Mouse (Mus musculus): ENCODE measurements at regions not wholly inside any gene's neighbourhood (a gene's known extent, or its start where the extent isn't known, plus 50 kb on each side); places are given as distances from the start of the nearest gene placed in this dataset.

DNA sequence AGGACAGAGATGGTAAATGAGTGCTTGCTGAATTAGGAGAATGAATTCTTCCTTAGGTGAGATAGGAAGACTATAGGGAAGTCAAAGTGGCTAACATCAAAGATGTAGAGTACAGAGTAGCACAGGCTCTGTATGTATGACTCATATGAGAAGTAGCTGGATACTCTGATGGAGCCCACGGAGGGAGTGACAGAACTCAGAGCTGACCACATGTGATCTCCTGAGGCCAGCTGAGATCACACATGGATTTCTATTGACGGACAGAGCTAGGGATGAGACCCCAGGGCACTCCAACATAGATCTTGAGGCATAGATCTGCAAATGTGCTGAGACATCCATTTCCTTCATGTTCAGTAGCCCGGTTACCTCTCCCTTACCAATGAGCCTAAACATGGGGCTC is 66.0 kb downstream of the Cops8 start:
- ATAC-seq, result no peak

DNA sequence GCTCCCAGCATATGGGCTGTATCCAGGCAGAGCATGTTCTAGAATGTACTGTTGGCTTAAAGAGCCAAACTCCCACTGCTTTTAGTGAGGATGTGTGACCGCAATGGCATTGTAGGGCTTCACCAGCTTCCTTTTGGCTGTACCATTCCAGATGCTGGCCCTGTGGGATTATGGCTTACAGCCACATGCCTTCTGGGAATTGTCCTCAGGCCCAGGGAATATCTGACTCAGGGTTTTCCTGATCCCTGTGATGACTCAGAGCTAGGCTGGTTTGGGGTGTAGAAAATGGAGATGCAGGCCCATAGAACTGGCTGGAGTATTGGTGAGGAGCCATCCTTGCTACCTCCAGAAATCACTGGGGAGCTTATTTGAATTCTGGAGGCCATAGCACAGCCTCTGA is 66.5 kb downstream of the Cops8 start:
- no peak for ATAC-seq

DNA sequence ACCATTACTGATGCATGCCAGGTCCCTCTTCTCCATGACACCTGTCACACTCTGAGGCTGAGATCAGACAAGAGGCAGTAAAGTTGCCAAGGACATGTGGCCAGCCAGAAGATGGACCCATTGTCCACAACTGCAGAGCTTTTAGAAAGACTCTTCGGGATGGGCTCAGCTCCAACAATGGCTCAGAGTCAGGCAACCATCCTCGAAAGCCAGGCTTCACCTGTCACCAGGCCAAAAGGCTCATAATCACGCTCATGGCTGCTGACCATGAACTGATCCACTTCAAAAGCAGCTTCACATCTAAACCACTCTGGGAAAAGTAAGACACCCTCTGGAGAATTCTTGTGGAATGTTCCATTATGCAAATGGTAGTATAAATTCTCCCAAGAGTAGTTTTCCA is 67.6 kb downstream of the Cops8 start:
- no peak for ATAC-seq

DNA sequence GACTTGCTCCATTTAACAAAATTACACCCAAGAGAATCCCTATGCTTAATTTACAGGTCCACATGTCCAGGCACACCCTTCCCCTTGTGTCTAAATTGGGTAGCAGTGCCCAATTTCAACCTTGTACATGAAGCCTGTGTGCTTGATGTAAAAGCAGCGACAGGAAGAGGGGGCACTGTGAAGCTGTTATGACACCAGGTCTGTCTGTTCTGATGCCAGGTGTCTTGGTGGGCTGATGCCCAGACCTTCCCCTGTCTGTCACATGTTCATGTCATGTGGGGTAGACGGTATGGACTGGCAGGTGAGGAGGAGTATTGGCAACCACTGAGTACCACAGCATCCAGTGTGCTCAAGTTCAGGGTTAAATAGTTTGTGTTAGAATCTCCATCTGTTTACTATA is 71.0 kb downstream of the Cops8 start:
- ATAC-seq, result no peak

DNA sequence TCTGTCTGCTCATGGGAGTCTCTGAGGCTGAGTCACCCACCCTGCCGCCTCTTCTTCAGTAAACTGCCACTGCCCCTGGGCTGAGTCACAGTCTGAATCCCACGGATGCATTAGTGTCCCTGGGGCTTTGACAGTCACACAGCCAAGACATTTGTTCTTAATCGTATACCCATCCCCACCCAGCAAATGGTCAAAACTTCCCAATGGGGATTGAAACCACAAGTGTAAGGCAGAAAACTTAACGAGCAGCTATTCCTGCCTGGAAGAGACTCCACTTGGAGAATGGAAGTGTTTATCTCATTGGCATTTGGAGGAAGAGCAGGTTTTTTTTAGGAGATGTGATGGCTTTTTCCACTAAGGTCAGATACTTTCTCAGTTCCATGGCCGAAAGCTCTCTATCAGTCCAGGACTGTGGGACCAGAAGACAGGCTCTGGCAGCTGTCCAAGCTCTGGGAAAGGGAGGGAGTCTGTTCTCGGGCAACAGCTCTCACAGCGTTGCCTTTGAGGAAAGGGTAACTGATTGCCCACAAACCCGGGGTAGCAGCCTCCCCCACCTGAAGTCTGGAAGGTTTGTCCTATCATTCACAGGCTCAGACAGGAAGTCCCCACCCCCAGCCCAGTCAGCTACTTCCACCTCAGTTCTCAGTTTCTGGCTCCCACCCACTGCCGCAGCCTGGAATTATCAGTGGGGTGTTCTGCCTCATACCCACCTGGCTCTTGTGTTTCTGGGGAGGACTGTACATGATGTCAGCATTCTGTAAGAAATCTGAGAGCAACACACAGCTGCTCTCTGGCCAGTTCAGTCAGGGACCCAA is 73.6 kb downstream of the Cops8 start:
- ATAC-seq, result peak; percentile 47

DNA sequence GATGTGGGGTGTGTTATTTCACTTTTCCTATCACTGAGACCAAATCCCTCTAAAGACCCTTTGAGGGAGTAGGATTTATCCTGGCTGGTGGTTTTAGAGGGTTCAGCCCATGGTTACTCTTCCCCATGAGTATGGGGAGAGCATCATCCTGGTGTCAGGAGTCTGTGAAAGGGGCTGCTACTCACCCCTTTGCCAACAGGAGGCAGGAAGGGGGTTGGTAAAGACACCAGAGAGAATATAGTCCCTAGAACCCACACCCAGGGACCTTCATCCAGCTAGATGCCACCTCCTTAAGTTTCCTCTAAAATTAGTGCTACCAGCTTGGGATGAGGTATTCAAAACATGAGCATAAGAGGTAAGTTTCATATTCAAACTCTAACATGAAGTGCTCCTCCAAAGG is 74.4 kb downstream of the Cops8 start:
- ATAC-seq, result no peak

DNA sequence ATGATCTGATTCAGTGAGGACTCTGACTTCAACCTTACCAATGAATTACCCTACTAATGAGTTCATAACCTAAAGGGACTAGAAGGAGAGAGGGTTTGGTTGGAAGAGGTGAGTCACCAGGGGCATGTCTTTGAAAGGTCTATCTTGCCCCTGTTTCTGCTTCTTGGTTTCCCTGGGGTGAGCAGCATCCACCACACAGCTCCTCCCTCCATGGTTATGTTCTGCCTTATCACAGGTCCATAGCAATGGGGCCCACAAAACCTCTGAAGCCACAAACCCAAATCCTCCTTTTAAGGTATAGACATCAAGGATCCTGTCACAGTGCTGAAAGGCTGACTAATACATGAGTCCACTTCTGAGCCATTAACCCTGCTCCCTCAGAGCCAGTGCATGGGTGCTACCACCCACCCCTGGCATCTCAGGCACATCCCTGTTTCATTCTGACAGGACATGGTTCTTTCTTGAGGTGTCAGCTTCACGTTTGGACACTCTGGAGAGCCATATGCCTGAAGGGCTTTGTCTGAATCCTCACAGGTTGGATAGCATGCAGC is 74.9 kb downstream of the Cops8 start:
- no peak for ATAC-seq

DNA sequence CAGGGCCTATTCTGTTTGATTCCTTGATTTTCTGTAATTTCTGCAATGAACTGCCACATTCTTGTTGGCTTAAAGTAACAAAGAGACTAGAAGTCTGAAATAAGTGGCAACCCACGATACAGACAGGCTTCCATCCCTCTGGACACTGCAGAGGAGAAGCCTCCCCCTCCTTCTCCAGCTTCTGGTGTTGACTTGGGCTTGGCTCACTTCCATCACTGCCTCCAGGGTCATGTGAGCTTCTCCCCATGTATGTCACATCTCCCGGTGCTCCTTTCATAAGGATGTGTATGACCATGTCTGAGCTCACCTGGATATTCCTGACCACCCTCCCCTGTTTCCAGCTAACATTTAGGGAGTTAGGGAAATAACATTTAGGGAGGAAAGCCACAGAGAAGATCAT is 75.6 kb downstream of the Cops8 start:
- no peak for ATAC-seq

DNA sequence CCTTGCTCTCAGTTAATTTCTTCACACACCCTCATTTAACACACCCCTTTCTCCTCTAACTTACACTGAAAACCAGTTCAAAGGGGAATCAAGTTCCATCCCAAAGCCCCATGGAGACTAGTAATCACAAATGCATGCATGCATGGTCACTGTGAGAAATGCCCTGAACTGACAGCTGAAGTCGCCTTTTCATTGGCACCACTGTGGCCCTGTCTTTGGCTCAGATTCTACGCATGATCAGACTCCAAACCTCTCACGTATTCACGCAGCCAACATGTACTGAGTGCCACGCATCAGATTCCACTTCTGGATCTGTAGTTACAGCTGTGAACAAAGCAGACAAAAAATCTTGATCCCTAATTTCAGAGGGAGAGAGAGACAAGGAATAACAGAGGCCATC is 85.3 kb downstream of the Cops8 start:
- ATAC-seq, result no peak

DNA sequence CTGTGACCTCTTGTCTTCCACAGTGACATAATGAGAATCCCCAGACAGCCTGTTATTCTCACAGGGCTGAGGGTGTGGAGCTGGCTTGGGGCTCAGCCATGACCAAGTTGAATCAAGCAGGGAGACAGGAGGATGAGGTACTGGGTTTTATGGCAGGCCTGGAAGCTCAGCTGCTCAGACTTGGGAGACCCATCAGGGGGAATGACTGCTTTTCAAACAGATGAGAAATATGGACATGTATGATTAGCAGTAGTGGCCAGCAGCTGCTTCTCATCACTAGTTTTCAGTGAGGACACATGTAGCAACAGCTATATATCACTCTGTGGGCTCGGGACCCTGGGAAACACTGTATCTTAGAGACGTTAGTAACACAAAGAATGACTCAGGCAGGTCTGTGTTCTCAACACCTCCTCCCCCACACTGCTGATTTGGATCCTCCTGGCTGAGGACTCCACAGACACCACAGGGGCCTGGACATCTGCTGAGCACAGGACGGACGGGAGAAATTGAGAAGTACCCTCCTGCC is 87.9 kb downstream of the Cops8 start:
- ATAC-seq, result no peak

DNA sequence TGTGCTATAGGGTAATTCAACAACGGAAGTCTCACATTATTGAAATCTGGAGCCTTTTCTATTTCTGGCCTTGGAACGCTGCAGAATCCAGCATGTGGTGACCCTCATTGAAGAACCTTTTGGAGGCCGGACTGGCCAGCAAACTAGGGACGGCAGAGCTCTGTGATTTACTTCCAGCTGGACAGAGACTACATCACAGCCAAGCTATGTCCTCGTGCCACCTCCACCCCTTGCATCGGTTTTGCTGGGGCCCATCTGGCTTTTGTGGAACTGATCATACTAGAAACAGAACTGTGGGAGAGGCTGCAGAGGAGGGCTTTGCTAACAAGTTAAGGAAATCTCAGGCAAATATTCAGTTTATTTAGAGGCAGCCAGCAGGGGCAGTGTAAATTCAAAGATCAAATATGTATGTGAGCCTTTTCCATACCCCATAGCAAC is 88.4 kb downstream of the Cops8 start:
- no peak for ATAC-seq

DNA sequence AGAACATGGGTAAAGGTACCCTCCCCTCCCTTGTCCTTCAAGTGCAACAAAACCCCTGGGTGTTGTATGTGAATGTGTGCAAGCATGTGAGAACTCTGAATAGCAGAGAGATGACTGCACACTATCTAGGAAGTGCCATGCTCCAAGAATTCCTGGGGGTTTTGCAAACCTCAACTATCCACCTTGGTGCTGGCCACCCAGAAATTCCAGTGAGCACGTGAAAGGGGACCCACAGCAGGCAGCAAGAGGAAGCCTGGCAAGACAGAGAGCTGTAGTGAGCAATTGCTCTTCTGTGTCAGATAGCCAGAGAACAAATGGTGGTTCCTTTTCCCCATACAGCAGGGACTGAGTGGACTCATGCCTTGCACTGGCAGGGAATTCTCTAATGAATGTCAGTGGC is 90.1 kb downstream of the Cops8 start:
- ATAC-seq, result no peak

DNA sequence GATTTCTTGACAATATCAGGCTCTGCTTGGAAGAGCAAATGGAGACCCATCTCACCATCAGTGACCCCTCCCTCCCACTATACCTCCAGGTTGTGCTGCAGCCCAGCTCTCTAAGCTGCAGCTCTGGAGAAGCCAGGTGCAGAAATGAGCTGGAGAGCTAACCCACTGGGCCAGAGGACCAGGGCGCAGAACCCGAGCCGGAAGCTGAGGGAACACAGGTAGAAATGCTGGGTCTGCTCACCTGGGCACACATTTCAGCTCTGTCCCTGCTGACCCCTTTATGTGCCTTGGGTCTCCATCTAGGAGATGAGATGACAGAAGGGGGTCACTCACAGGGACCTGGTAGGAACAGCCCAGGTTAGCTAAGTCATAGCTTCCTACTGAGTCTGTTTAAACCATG is 92.0 kb downstream of the Cops8 start:
- ATAC-seq, result no peak

DNA sequence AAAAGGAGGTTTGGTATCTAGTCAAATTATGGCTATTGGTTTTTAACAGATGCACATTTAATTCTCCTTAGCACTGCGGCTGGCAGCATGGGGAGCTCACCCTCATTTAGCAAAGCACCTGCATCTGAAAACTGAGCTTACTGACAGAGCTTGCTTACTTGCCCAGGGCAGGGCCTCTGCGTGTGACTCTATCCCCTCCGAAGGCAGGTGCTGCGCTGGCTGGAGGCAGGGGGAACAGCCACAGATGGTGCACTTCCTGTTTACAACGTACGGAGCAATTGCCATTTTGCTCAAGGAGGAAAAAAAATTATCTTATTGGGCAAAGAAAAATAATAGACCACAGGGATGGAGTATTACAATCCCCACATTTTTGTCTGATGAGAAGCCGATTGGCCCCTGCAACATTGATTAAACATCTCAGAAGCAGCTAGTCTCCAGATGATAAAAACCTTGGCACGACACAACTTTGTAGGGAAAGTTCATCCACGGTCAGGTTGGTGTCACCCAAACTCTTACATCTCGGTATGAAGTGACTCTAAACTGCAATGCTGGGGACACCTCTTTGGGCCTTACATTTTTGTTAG is 92.5 kb downstream of the Cops8 start:
- ATAC-seq, result no peak

DNA sequence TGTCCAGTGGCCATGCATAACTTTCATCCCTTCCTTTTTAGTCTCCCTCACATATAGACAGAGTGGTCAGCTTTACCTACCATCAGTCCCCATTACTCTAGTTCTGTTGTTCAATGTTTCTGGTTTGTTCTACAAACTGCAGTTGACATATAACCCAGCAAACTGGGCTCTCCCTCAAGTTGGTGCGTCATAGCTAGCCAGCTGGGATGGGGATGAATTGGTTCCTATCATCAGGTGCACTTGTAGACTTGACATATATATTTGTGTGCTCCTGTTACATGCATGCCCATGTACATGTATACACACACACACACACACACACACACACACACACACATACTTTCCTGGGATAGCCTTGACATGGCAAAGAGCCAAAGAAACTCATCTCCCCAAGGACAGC is 93.2 kb downstream of the Cops8 start:
- no peak for ATAC-seq

DNA sequence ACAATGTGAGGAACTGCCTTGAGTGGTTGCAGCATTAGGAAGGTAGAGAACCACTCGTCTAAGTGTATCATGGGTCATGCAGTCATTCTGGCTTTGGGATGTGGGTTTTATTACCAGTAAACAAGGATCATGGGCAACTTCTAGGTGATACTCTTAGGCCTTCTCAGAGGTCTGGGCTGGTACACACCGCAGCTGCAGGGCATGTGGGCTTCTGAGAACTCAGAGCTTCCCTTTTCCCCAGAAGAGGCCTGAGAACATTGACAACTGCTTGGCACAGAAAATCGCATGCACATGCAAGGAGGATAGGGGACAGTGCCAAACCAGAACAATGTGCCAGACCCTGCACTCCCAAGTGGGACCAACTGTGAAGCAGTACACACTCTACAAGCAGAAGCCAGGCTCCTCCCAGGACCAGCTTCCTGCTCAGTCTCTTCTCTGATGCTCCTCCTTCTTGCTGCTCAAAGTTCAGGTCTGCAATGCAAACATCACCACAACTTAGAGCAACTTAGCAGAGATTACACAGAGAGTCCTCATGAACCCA is 94.3 kb downstream of the Cops8 start:
- peak; percentile 47 for ATAC-seq

DNA sequence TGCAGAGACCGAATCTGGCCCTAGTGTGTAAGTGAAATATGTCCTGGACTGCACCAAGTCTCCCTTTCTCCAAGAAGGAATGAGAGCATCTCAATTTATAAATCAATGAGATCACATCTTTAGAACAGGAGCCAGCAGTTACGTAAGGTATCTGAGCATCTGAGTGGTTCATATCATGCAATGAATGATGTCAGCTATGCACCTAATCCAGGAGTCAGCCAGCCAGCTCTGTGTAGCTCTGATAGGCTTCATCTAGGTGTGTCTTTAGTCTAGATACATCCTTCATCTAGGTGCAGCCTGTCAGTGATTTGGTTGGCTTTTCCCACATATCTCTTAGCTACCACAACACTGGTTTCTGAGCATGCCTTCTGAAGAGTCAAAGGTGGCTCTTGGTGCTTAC is 95.8 kb downstream of the Cops8 start:
- ATAC-seq, result no peak

DNA sequence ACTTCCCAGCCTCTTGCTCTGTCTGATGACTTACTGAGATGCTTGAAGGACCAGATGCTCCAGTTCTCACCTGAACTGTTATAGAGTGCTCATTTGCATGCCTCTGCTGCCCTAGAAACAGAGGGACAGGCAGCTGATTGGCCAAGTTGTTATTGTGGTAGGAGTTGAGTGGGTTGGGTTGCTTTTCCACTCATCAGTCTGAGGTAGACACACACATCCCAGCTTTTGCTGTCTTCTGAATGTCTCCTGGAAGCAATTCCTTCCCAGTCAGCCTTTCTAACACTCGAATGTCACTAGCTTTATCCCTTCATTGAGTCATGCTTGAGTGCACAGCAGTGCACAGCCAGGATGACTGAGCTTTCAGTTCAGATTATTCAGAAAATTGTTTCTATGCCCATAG is 99.0 kb downstream of the Cops8 start:
- no peak for ATAC-seq

DNA sequence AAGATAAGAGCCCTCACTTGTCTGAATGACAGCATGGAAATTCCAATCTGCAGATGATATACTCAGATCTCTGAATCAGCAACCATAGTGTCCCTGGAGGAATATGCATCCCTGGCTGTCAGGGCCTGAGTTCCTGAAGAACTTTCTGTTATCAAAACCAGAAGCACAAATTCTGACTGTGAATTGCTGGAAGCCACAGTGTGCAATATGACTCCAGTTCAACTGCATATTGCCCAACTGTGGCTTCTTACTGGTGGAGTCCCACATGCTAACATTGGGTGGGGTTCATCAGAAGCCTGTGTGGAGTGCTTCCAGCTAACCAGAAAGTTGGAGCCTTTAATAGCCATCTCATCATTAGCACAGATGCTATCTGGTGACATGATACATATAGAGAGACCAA is 103.6 kb downstream of the Cops8 start:
- ATAC-seq, result no peak

DNA sequence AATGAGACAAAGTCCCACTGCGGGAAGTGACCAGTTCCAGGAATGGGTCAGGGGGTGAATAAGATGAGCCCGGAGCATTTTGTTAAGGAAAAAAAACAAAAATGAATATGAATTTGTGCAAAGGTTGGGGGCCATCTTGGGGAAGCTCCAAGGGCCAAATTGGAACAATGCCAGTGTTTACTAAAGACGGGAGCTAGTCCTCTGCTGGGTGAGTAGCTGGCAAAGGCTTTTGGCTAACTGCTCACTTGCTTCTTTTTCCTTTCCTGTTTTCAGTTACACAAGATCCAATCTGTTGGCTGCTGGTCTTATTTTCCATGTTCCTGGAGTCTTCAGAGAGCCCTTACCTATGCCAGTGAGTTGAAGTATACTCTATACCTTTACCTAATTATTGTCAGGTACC is 107.0 kb downstream of the Cops8 start:
- no peak for ATAC-seq

DNA sequence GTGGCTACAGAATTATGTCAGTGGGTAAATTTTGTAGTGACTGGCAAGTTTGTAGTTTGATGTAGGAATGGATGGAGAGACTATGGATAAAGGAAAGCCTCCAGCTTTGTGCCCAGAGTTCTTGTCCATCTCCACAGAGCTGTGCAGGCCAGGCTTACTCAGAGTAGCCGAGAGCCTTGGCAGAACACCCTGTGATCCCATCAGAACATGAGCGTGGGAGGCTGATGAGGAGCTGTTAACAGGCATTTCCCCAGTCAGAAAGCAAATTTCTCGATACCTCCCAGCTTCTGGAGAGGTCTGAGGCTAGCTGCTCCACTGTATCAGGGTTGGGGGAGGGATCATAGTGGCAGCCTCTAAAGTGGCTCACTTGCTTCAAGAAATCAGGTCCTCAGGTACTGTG is 107.8 kb downstream of the Cops8 start:
- no peak for ATAC-seq

DNA sequence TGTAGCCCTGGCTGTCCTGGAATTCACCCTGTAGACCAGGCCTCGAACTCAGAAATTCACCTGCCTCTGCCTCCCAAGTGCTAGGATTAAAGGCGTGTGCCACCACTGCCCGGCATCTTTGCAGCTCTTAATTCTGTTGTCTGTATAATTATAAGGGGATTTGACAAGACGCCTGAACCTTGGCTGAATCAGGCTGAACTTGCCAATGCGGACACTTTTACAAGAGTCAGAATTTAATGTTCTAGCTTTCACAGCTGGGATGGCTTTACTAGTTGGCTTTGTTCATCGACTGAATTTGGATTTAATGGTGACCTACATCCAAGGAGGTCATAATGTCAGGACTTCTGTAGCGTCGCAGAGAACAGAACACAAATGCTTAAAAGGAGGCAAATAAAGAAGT is 108.3 kb downstream of the Cops8 start:
- no peak for ATAC-seq
